Mouse (Mus musculus) liver, embryonic 12.5 days (tissue): Measurements from ENCODE around the gene Cebpa. TPM values are rescaled to one million over a fixed set of nuclear protein-coding genes. Genes with fewer than 3 reads are reported as not detected.

Experiments used
- ATAC-seq: fragments of 200-750 bp; cut with Nextera tagmentation; 2 replicates; pipeline ENCODE4 v1.8.0; 2017; ENCODE audit warnings: moderate number of reproducible peaks, mild to moderate bottlenecking, moderate library complexity
- H3K27ac ChIP-seq: fragments of 300-500 bp; sonication (generic); 2 replicates; pipeline ENCODE4 v1.5.1; 2016; ENCODE audit warnings: mild to moderate bottlenecking
- H3K27me3 ChIP-seq: fragments of 300-500 bp; sonication (generic); replicated peaks from 2 replicates; pipeline ENCODE4 v1.6.1; 2016; ENCODE audit warnings: mild to moderate bottlenecking, moderate library complexity
- H3K36me3 ChIP-seq: fragments of 300-500 bp; sonication (generic); 2 replicates; pipeline ENCODE4 v1.6.1; 2016; ENCODE audit warnings: mild to moderate bottlenecking, moderate library complexity
- H3K4me1 ChIP-seq: fragments of 300-500 bp; sonication (generic); 2 replicates; pipeline ENCODE4 v1.6.1; 2016
- H3K4me2 ChIP-seq: fragments of 300-500 bp; sonication (generic); 2 replicates; pipeline ENCODE4 v1.6.1; 2016; ENCODE audit warnings: mild to moderate bottlenecking, moderate library complexity
- H3K4me3 ChIP-seq: fragments of 300-500 bp; sonication (generic); 2 replicates; pipeline ENCODE4 v1.5.1; 2016; ENCODE audit warnings: mild to moderate bottlenecking, moderate library complexity
- H3K9ac ChIP-seq: fragments of 300-500 bp; sonication (generic); 2 replicates; pipeline ENCODE4 v1.6.1; 2016; ENCODE audit warnings: mild to moderate bottlenecking, moderate library complexity
- H3K9me3 ChIP-seq: fragments of 300-500 bp; sonication (generic); replicated peaks from 2 replicates; pipeline ENCODE4 v1.6.1; 2016; ENCODE audit warnings: mild to moderate bottlenecking, moderate library complexity
- WGBS: fragments of 180-500 bp; shearing (Covaris S2); methylation state at CpG from one replicate; pipeline ENCODE4 v1.1.7; 2016; ENCODE audit not compliant: insufficient replicate concordance; 5-methylcytosine and 5-hydroxymethylcytosine counted together
- microRNA-seq: library from miRNA; unstranded; fragments of <30 nt; microRNA quantifications from one replicate; pipeline ENCODE4, GENCODE M21; 2017
- polyA plus RNA-seq: library from polyadenylated mRNA; unstranded; fragments of >200 nt; fragmentation: Nextera tagmentation; extraction: Ambion mirVana; gene quantifications from 2 replicates; pipeline ENCODE4 v1.2.1, GENCODE M21; 2016

The Cebpa gene
- polyA plus RNA-seq, 1 experiment from 2014 or later = 11.5 TPM

DNA sequence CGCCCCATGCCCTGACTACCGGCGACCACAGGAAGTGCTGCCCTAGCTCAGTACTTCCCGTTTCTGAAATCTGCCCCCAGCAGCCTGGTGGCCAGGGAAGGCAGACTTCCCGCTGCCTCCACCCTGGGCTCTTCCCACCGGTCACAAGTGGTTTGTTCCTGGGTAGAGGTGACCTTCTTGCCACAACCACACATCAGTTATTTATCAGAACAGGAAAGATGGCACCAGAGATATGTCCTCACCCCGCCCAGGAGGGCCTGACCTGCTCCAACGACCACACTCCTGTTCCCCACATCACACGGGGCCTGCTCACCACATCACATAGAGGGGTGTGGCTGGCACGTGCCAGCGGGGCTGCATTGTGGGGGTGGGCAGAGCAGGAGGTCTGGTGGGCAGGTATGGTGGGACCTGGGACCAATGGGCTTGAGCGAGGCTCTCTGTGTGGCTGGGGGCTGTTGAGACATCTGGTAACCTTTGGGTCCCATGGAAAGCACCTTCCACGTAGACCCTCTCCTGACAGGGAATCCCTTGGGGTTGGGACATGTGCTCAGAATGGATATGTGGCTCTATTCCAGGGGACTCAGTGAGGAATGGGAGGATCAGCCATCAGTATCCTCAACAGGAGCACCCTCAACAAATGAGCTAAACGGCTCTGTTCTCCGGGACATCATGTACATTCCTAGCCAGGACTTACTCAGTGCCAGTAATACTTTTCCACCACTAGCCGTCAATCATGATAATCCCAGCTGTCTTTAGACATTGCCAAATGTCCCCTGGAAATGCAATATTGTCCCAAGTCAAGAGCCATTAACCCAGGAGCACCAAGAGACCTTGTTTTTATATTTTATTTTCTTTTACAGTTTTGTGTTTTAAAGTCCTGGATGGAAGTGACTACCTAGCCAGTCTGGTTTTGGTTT is 37.7 kb downstream of the Cebpa start:
- H3K4me2 ChIP-seq = no peak overlapping the region

DNA sequence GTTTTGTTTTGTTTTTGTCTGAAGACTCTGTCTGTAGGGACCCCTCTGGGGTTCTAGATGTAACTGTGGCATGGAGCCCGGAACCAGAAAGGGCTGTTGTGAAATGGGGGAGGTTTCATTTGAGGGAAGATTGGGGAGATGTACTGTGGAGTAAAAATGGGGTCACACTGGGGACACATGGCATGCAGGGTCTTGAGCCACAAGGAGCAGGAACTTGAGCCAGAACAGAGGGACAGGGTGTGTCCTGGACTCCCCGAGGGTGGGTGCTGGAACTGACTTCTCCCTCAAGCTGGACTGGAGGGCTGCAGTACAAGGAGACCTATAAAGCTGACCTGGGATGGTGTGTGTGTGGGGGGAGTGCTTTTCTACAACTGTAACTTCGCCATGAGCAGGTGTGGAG is 38.4 kb downstream of the Cebpa start:
- peaks cover 20% of the 10 kb centered on the region; the same call in 1 of the 2 replicates for H3K27me3 ChIP-seq
- no peak overlapping the region for H3K27ac ChIP-seq
- no peaks in the 10 kb centered on the region for H3K9me3 ChIP-seq
- H3K36me3 ChIP-seq = no peaks in the 10 kb centered on the region
- no peak overlapping the region for H3K4me3 ChIP-seq
- no peak overlapping the region for H3K9ac ChIP-seq
- ATAC-seq = no peak
- 37% methylated on average over 3 of the region's 3 CpGs for WGBS
- peaks cover 14% of the 10 kb centered on the region for H3K4me1 ChIP-seq
- H3K4me2 ChIP-seq = no peak overlapping the region

More for the DNA sequence above, 37.7 kb downstream of the Cebpa start:
- Histone ChIP-seq H3K36me3 (no peaks in the 10 kb centered on the region), H3K9me3 (no peaks in the 10 kb centered on the region), H3K27ac (no peak overlapping the region), H3K4me3 (no peak overlapping the region), H3K4me1 (peaks cover 14% of the 10 kb centered on the region), H3K27me3 (peaks cover 20% of the 10 kb centered on the region; the same call in 1 of the 2 replicates), H3K9ac (no peak overlapping the region)
- 0 out of 2 replicates have a peak, but pooled peaks have one; percentile 40 for ATAC-seq
- 26% methylated on average over 16 of the region's 16 CpGs for WGBS

DNA sequence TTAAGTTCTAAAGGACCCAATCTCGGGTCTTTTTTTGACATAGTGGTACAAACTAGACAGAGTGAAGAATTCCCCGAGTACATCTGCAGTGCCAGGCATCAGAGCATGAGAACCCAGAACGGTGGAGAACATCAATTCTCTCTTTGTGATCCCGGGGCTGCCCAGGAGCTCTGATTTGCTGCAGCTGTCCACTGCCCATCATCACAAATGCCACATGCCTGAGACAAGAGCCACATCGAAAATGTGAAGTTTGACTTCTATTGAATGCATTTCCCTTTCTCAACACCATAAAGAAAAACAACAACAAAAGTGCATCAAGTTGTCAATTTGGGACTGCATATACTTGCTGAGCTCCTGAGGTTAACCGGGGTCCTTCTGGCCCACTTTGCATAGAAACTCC is 43.4 kb downstream of the Cebpa start:
- no peak overlapping the region for H3K4me3 ChIP-seq
- 56% methylated on average over 6 of the region's 6 CpGs for WGBS
- H3K4me1 ChIP-seq = peaks cover 7% of the 10 kb centered on the region
- no peak for ATAC-seq
- no peaks in the 10 kb centered on the region for H3K27me3 ChIP-seq
- no peak overlapping the region for H3K4me2 ChIP-seq
- H3K27ac ChIP-seq = no peak overlapping the region
- H3K36me3 ChIP-seq = no peaks in the 10 kb centered on the region
- H3K9me3 ChIP-seq = no peaks in the 10 kb centered on the region
- no peak overlapping the region for H3K9ac ChIP-seq

- Histone ChIP-seq H3K27me3 (no peaks in the 10 kb centered on the region), H3K9ac (no peak overlapping the region), H3K27ac (no peak overlapping the region), H3K4me1 (peaks cover 10% of the 10 kb centered on the region), H3K4me2 (no peak overlapping the region), H3K36me3 (no peaks in the 10 kb centered on the region), H3K9me3 (no peaks in the 10 kb centered on the region), H3K4me3 (no peak overlapping the region)
- no peak for ATAC-seq
- 44% methylated on average over 7 of the region's 7 CpGs for WGBS
Measured at GRCm38 (mm10) chr7:35163600-35163999, 44.5 kb downstream of the Cebpa start.

DNA sequence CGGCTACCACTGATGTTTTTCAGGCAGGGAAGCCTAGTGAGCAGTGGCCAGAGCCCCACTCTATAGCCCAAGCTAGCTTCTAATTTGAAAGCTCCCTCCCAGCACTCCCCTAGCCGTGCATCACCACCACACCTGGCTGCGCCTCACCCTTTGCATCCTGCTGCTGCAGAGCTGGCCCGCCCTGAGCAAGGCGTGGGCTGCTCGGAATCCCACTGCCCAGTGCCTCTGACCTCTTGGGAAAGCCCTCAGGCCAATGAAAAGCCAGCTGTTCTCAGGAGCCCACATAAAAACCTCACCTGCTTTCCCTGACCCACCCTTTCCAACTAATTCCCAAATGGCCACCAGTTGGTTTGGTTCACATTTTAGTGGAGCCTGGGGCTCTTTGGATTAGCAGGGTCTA is 45.0 kb downstream of the Cebpa start:
- Histone ChIP-seq H3K9ac (no peak overlapping the region), H3K9me3 (no peaks in the 10 kb centered on the region), H3K4me1 (peaks cover 10% of the 10 kb centered on the region), H3K27me3 (no peaks in the 10 kb centered on the region), H3K4me2 (no peak overlapping the region), H3K36me3 (no peaks in the 10 kb centered on the region), H3K27ac (no peak overlapping the region), H3K4me3 (no peak overlapping the region)
- 73% methylated on average over 6 of the region's 6 CpGs for WGBS
- ATAC-seq = no peak

GRCm38 (mm10) chr7:35166988-35167387 is 47.9 kb downstream of the Cebpa start:
- no peak for ATAC-seq
- no peak overlapping the region for H3K4me2 ChIP-seq
- H3K9ac ChIP-seq = no peak overlapping the region
- H3K36me3 ChIP-seq = no peaks in the 10 kb centered on the region
- 54% methylated on average over 5 of the region's 5 CpGs for WGBS
- H3K4me1 ChIP-seq = peaks cover 10% of the 10 kb centered on the region
- H3K27ac ChIP-seq = no peak overlapping the region; the same call in 1 of the 2 replicates
- no peaks in the 10 kb centered on the region for H3K9me3 ChIP-seq
- H3K27me3 ChIP-seq = peaks cover 4% of the 10 kb centered on the region; the same call in 1 of the 2 replicates
- no peak overlapping the region for H3K4me3 ChIP-seq

GRCm38 (mm10) chr7:35167925-35168324 is 48.8 kb downstream of the Cebpa start:
- H3K27me3 ChIP-seq = peaks cover 11% of the 10 kb centered on the region; the same call in 1 of the 2 replicates
- H3K4me1 ChIP-seq = peaks cover 14% of the 10 kb centered on the region
- H3K36me3 ChIP-seq = no peaks in the 10 kb centered on the region
- no peak overlapping the region for H3K4me3 ChIP-seq
- no peak overlapping the region for H3K9ac ChIP-seq
- peak overlapping the region; percentile 59; the same call in 1 of the 2 replicates for H3K27ac ChIP-seq
- no peak overlapping the region for H3K4me2 ChIP-seq
- H3K9me3 ChIP-seq = no peaks in the 10 kb centered on the region
- ATAC-seq = peak; percentile 64
- 57% methylated on average over 2 of the region's 2 CpGs for WGBS

GRCm38 (mm10) chr7:35169341-35169740 is 50.2 kb downstream of the Cebpa start:
- H3K9ac ChIP-seq = no peak overlapping the region
- 20% methylated on average over 6 of the region's 6 CpGs for WGBS
- no peak overlapping the region for H3K27ac ChIP-seq
- peaks cover 17% of the 10 kb centered on the region; the same call in 1 of the 2 replicates for H3K27me3 ChIP-seq
- H3K4me3 ChIP-seq = no peak overlapping the region
- no peak overlapping the region for H3K4me2 ChIP-seq
- peaks cover 14% of the 10 kb centered on the region for H3K4me1 ChIP-seq
- no peaks in the 10 kb centered on the region for H3K9me3 ChIP-seq
- ATAC-seq = peak; percentile 33; the same call in 1 of the 2 replicates
- H3K36me3 ChIP-seq = no peaks in the 10 kb centered on the region

Small RNA genes lying within 50 kb of the gene (microRNA-seq; reads per million reads assigned to microRNA genes)
- not detected for gene Gm25033

Other genes with a start within 250 kb of the Cebpa start
- gene Pepd, start 206.9 kb upstream of the Cebpa start, polyA plus RNA-seq = 45.4 and 49.6 TPM in 2 replicates
- gene Cebpg, start 62.7 kb upstream of the Cebpa start, polyA plus RNA-seq = 27.9 and 28.0 TPM in 2 replicates
- 0.59 and 1.4 TPM in 2 replicates for gene Slc7a10, start 67.1 kb downstream of the Cebpa start, polyA plus RNA-seq
- 0.81 and 1.3 TPM in 2 replicates for gene Lrp3, start 96.2 kb downstream of the Cebpa start, polyA plus RNA-seq
- 9.6 and 10.6 TPM in 2 replicates for gene Gpatch1, start 199.1 kb downstream of the Cebpa start, polyA plus RNA-seq
- gene Rhpn2, start 214.9 kb downstream of the Cebpa start, polyA plus RNA-seq = 4.6 and 5.5 TPM in 2 replicates